Mouse (Mus musculus): ENCODE measurements around the gene Fgfr2. TPM values are rescaled to one million over a fixed set of nuclear protein-coding genes. Genes with fewer than 3 reads are reported as not detected.

The Fgfr2 gene
- polyA plus RNA-seq, 1 experiment: 14.7 TPM

DNA sequence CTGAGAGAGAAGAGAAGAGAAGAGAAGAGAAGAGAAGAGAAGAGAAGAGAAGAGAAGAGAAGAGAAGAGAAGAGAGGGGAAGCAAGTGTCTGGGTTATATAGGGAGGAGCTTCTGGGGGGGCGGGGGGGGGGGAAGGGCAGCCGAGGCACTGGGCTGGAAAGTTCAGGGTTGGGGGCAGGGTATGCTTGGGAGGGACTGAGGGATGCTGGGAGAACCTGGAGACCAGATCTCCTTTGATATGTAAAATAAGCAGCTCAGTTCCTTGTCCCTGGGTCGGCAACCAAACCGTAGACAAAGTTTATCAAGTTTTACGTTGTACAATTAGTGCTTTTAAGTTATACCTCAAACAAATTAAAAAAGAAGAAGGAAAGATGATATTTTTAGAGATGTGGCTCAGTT lies 2263.2 kb downstream of the Fgfr2 start:
- no peak overlapping the region for H3K4me3 ChIP-seq (ENCODE audit: low read depth, low read length)
- H3K27me3 ChIP-seq (ENCODE audit: control insufficient read depth, insufficient read depth, low read length): no peaks in the 10 kb centered on the region
- TF ChIP-seq POLR2A (IDR thresholded peaks at IDR 0.05; ENCODE audit: low read depth, low read length): no peak
- TF ChIP-seq CTCF (IDR thresholded peaks at IDR 0.05; ENCODE audit: extremely low read depth, insufficient read length, insufficient replicate concordance, low read depth, low read length): no peak
- H3K4me1 ChIP-seq (ENCODE audit: control insufficient read depth, insufficient read depth, insufficient read length, low read length): peaks cover 9% of the 10 kb centered on the region; the same call in 1 of the 2 replicates
- H3K36me3 ChIP-seq (ENCODE audit: control insufficient read depth, insufficient read depth, low read length): no peaks in the 10 kb centered on the region
- no peak overlapping the region for H3K27ac ChIP-seq (ENCODE audit: insufficient read depth, low read depth, low read length)
- WGBS: 72% methylated on average over 5 of the region's 5 CpGs

DNA sequence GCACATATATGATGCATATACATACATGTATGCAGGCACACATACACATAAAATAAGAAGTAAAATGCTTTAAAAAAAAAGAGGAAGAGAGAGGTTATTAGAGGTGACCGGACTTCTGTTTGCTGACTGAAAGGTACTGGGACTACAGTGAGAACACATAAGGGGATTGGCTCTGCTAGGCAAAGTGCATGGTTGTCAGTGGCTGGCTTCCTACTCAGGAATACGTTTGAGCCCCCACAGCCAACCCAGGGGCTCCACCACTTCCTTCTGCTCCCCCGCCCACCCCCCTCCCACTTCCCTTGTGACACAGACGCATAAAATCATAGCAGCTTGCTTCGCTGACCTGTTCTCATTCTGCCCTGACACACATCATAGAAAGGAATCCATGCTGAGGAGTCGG lies 2265.2 kb downstream of the Fgfr2 start:
- H3K4me3 ChIP-seq (ENCODE audit: low read depth, low read length): no peak overlapping the region
- 82% methylated on average over 6 of the region's 6 CpGs for WGBS
- TF ChIP-seq CTCF (IDR thresholded peaks at IDR 0.05; ENCODE audit: extremely low read depth, insufficient read length, insufficient replicate concordance, low read depth, low read length) (no peak), POLR2A (IDR thresholded peaks at IDR 0.05; ENCODE audit: low read depth, low read length) (no peak)
- no peaks in the 10 kb centered on the region for H3K36me3 ChIP-seq (ENCODE audit: control insufficient read depth, insufficient read depth, low read length)
- H3K27ac ChIP-seq (ENCODE audit: insufficient read depth, low read depth, low read length): no peak overlapping the region
- H3K4me1 ChIP-seq (ENCODE audit: control insufficient read depth, insufficient read depth, insufficient read length, low read length): peaks cover 15% of the 10 kb centered on the region; the same call in 1 of the 2 replicates
- no peaks in the 10 kb centered on the region for H3K27me3 ChIP-seq (ENCODE audit: control insufficient read depth, insufficient read depth, low read length)

DNA sequence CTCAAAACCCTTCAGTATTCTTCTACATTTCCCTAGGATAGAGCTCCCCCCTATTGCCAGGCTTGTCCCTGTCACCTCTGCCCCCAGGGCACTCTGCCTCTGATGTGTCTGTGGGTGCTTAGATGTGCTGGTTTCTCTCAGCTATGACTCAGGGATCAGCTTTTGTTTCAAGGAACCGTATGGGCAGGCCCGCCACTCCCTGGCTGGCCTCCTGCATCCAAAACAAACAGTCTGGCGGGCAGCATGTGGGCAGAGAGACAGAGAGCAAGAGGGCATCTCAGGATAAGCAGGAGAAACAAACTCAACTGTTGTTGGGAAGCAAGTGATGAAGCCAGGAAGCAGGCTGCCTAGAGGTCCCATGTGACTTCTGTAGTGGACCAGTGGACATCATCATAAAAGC lies 2267.5 kb downstream of the Fgfr2 start:
- Histone ChIP-seq H3K4me1 (ENCODE audit: control insufficient read depth, insufficient read depth, insufficient read length, low read length) (peaks cover 12% of the 10 kb centered on the region; the same call in 1 of the 2 replicates), H3K36me3 (ENCODE audit: control insufficient read depth, insufficient read depth, low read length) (no peaks in the 10 kb centered on the region), H3K27ac (ENCODE audit: insufficient read depth, low read depth, low read length) (peak overlapping the region; percentile 72), H3K4me3 (ENCODE audit: low read depth, low read length) (no peak overlapping the region), H3K27me3 (ENCODE audit: control insufficient read depth, insufficient read depth, low read length) (no peaks in the 10 kb centered on the region)
- WGBS: 17% methylated on average over 3 of the region's 3 CpGs
- TF ChIP-seq CTCF (IDR thresholded peaks at IDR 0.05; ENCODE audit: extremely low read depth, insufficient read length, insufficient replicate concordance, low read depth, low read length) (no peak), POLR2A (IDR thresholded peaks at IDR 0.05; ENCODE audit: low read depth, low read length) (no peak)

GRCm38 (mm10) chr7:130854684-130855292 lies 2268.4 kb downstream of the Fgfr2 start:
- TF ChIP-seq POLR2A (IDR thresholded peaks at IDR 0.05; ENCODE audit: low read depth, low read length) (no peak), CTCF (IDR thresholded peaks at IDR 0.05; ENCODE audit: extremely low read depth, insufficient read length, insufficient replicate concordance, low read depth, low read length) (no peak)
- no peaks in the 10 kb centered on the region for H3K36me3 ChIP-seq (ENCODE audit: control insufficient read depth, insufficient read depth, low read length)
- peaks cover 12% of the 10 kb centered on the region; the same call in 1 of the 2 replicates for H3K4me1 ChIP-seq (ENCODE audit: control insufficient read depth, insufficient read depth, insufficient read length, low read length)
- WGBS: 25% methylated on average over 4 of the region's 4 CpGs
- H3K27me3 ChIP-seq (ENCODE audit: control insufficient read depth, insufficient read depth, low read length): no peaks in the 10 kb centered on the region
- no peak overlapping the region for H3K4me3 ChIP-seq (ENCODE audit: low read depth, low read length)
- peak overlapping the region; percentile 72 for H3K27ac ChIP-seq (ENCODE audit: insufficient read depth, low read depth, low read length)

- Histone ChIP-seq H3K4me3 (ENCODE audit: low read depth, low read length) (no peak overlapping the region), H3K27me3 (ENCODE audit: control insufficient read depth, insufficient read depth, low read length) (no peaks in the 10 kb centered on the region), H3K36me3 (ENCODE audit: control insufficient read depth, insufficient read depth, low read length) (no peaks in the 10 kb centered on the region), H3K27ac (ENCODE audit: insufficient read depth, low read depth, low read length) (no peak overlapping the region), H3K4me1 (ENCODE audit: control insufficient read depth, insufficient read depth, insufficient read length, low read length) (no peaks in the 10 kb centered on the region; the same call in 1 of the 2 replicates)
- TF ChIP-seq CTCF (IDR thresholded peaks at IDR 0.05; ENCODE audit: extremely low read depth, insufficient read length, insufficient replicate concordance, low read depth, low read length) (no peak), POLR2A (IDR thresholded peaks at IDR 0.05; ENCODE audit: low read depth, low read length) (no peak)
- 88% methylated on average over 17 of the region's 17 CpGs for WGBS
These were observed 2275.9 kb downstream of the Fgfr2 start for GRCm38 (mm10) chr7:130847164-130847718.

- no peak overlapping the region for H3K27ac ChIP-seq (ENCODE audit: insufficient read depth, low read depth, low read length)
- WGBS: 68% methylated on average over 12 of the region's 12 CpGs
- TF ChIP-seq CTCF (IDR thresholded peaks at IDR 0.05; ENCODE audit: extremely low read depth, insufficient read length, insufficient replicate concordance, low read depth, low read length) (no peak), POLR2A (IDR thresholded peaks at IDR 0.05; ENCODE audit: low read depth, low read length) (no peak)
- H3K36me3 ChIP-seq (ENCODE audit: control insufficient read depth, insufficient read depth, low read length): no peaks in the 10 kb centered on the region
- H3K27me3 ChIP-seq (ENCODE audit: control insufficient read depth, insufficient read depth, low read length): no peaks in the 10 kb centered on the region
- no peak overlapping the region for H3K4me3 ChIP-seq (ENCODE audit: low read depth, low read length)
- peaks cover 16% of the 10 kb centered on the region for H3K4me1 ChIP-seq (ENCODE audit: control insufficient read depth, insufficient read depth, insufficient read length, low read length)
These were observed 2283.6 kb downstream of the Fgfr2 start for GRCm38 (mm10) chr7:130839380-130840100.

DNA sequence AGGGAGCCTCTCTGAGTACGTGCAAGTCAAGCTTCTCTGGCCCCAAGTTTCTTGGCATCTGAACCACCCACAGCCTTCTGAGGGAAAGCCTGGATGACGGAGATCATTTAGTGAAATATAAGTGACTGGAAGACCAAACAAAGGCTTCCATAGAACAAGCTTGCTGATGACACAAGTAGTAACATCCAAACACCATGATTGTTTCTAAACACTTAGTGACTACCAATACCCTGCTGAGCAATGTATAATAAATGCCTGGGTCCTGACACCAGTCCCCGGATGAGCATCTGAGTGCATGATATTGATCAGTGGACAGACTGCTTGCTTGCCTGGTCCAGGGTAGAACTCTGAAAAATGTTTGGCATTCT lies 2284.5 kb downstream of the Fgfr2 start:
- Histone ChIP-seq H3K27ac (ENCODE audit: insufficient read depth, low read depth, low read length) (no peak overlapping the region), H3K4me1 (ENCODE audit: control insufficient read depth, insufficient read depth, insufficient read length, low read length) (peaks cover 21% of the 10 kb centered on the region), H3K36me3 (ENCODE audit: control insufficient read depth, insufficient read depth, low read length) (no peaks in the 10 kb centered on the region), H3K27me3 (ENCODE audit: control insufficient read depth, insufficient read depth, low read length) (no peaks in the 10 kb centered on the region), H3K4me3 (ENCODE audit: low read depth, low read length) (no peak overlapping the region)
- WGBS: 90% methylated on average over 3 of the region's 3 CpGs
- no peak for TF ChIP-seq POLR2A (IDR thresholded peaks at IDR 0.05; ENCODE audit: low read depth, low read length)
- no peak for TF ChIP-seq CTCF (IDR thresholded peaks at IDR 0.05; ENCODE audit: extremely low read depth, insufficient read length, insufficient replicate concordance, low read depth, low read length)

Data from small intestine, adult 2 months (tissue).